In the genomic region with DNA sequence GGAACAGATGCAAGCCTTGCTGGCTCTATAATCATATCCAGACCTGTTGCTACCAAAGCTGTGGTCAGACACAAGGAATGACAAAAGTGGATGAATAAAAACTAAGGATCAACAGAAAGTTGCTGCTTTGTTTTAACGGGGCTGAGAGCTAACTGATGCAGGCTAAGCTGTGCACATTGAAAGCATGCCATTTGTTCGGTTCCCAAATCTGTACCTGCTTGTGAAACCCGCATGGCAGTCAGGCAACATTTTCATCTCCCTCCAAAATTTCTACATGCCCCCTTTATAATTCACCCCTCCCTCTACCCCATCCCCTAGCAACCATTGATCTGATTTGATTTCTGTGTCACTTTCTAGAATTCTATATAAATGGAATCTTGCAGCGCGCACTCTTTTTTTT, we compare ENCODE assay signal across 13 mouse cellular contexts.
A peak's percentile ranks its signal among the peaks of the same experiment; 100 is the strongest.
DNase-seq lines count a peak whose midpoint lies in the region; ATAC-seq and TF ChIP-seq lines count a peak whose summit lies in the region.
"Had no signal": no experiment of that assay in that cellular context is flagged by ENCODE, and none has a peak within 500 bp of the region (broad histone marks: within the 10 kb centered on the region; RNA-seq: fewer than 3 reads in every experiment).

No protein-coding gene starts in this region.

- H3K4me3 ChIP-seq in embryonic facial prominence, embryonic 11.5 days (ENCODE audit: low read depth, low read length), result no peak overlapping the region
- no peak overlapping the region for H3K4me3 ChIP-seq in hindbrain, embryonic 12.5 days
- H3K4me3 ChIP-seq in midbrain, embryonic 12.5 days, result no peak overlapping the region
- no peak overlapping the region for H3K4me3 ChIP-seq in neural tube, embryonic 15.5 days (replicated peaks)
- no peak overlapping the region for H3K4me3 ChIP-seq in gastrocnemius, adult 2 months
- no peak overlapping the region for H3K4me3 ChIP-seq in left cerebral cortex, adult 2 months
- H3K4me3 ChIP-seq: heart, adult 2 months; intestine, embryonic 15.5 days; limb, embryonic 15.5 days; lung, embryonic 15.5 days had no signal

- intact Hi-C loops in gastrocnemius, adult 2 months (cut with DNase I), result no loop called here
- intact Hi-C loops in left cerebral cortex, adult 2 months (cut with DNase I), result no loop called here

- H3K27me3 ChIP-seq in embryonic facial prominence, embryonic 11.5 days (ENCODE audit: control insufficient read depth, insufficient read depth, low read length), result no peaks in the 10 kb centered on the region
- H3K27me3 ChIP-seq in hindbrain, embryonic 12.5 days, result no peaks in the 10 kb centered on the region
- H3K27me3 ChIP-seq in midbrain, embryonic 12.5 days, result no peaks in the 10 kb centered on the region; the same call in 1 of the 2 replicates
- no peaks in the 10 kb centered on the region for H3K27me3 ChIP-seq in neural tube, embryonic 15.5 days (replicated peaks)
- H3K27me3 ChIP-seq: intestine, embryonic 15.5 days; limb, embryonic 15.5 days; lung, embryonic 15.5 days had no signal

- no peaks in the 10 kb centered on the region for H3K4me1 ChIP-seq in embryonic facial prominence, embryonic 11.5 days (ENCODE audit: control insufficient read depth, insufficient read depth, low read length)
- peaks cover 16% of the 10 kb centered on the region for H3K4me1 ChIP-seq in hindbrain, embryonic 12.5 days
- peaks cover 27% of the 10 kb centered on the region for H3K4me1 ChIP-seq in midbrain, embryonic 12.5 days
- H3K4me1 ChIP-seq in neural tube, embryonic 15.5 days, result peaks cover 13% of the 10 kb centered on the region
- H3K4me1 ChIP-seq: intestine, embryonic 15.5 days; limb, embryonic 15.5 days had no signal

- TF ChIP-seq CTCF in gastrocnemius, adult 2 months (IDR thresholded peaks at IDR 0.05), result no peak
- no peak for TF ChIP-seq CTCF in left cerebral cortex, adult 2 months (IDR thresholded peaks at IDR 0.05)

- no peak for ATAC-seq in embryonic facial prominence, embryonic 11.5 days (replicated peaks; ENCODE audit: insufficient number of reproducible peaks, low FRiP score, low TSS enrichment, low read depth)
- ATAC-seq in hindbrain, embryonic 12.5 days (ENCODE audit: low FRiP score), result 0 out of 2 replicates have a peak, but pooled peaks have one; percentile 6
- 0 out of 2 replicates have a peak, but pooled peaks have one; percentile 34 for ATAC-seq in midbrain, embryonic 12.5 days (ENCODE audit: low FRiP score, low read depth)
- no peak for ATAC-seq in neural tube, embryonic 15.5 days (ENCODE audit: low FRiP score)
- ATAC-seq: intestine, embryonic 15.5 days had no signal

- H3K9ac ChIP-seq in embryonic facial prominence, embryonic 11.5 days (replicated peaks; ENCODE audit: low read length), result no peak overlapping the region
- no peak overlapping the region for H3K9ac ChIP-seq in hindbrain, embryonic 12.5 days
- H3K9ac ChIP-seq in midbrain, embryonic 12.5 days (replicated peaks), result no peak overlapping the region
- no peak overlapping the region for H3K9ac ChIP-seq in neural tube, embryonic 15.5 days (replicated peaks)
- H3K9ac ChIP-seq: intestine, embryonic 15.5 days; limb, embryonic 15.5 days; lung, embryonic 15.5 days had no signal

- WGBS in embryonic facial prominence, embryonic 11.5 days, result 68% methylated on average over 5 of the region's 5 CpGs
- WGBS in hindbrain, embryonic 12.5 days, result 46% methylated on average over 5 of the region's 5 CpGs
- WGBS in midbrain, embryonic 12.5 days, result 31% methylated on average over 5 of the region's 5 CpGs
- 43% methylated on average over 5 of the region's 5 CpGs for WGBS in neural tube, embryonic 15.5 days

- H3K36me3 ChIP-seq in embryonic facial prominence, embryonic 11.5 days (replicated peaks; ENCODE audit: control insufficient read depth, insufficient read depth, low read depth, low read length), result no peaks in the 10 kb centered on the region
- H3K36me3 ChIP-seq in hindbrain, embryonic 12.5 days, result no peaks in the 10 kb centered on the region
- no peaks in the 10 kb centered on the region for H3K36me3 ChIP-seq in midbrain, embryonic 12.5 days
- H3K36me3 ChIP-seq in neural tube, embryonic 15.5 days, result no peaks in the 10 kb centered on the region
- H3K36me3 ChIP-seq: intestine, embryonic 15.5 days; limb, embryonic 15.5 days; lung, embryonic 15.5 days had no signal

- H3K4me2 ChIP-seq in embryonic facial prominence, embryonic 11.5 days (ENCODE audit: low read depth, low read length), result no peak overlapping the region
- H3K4me2 ChIP-seq in hindbrain, embryonic 12.5 days (replicated peaks), result no peak overlapping the region
- 0 out of 2 replicates have a peak overlapping the region, but pooled peaks have one; percentile 6 for H3K4me2 ChIP-seq in midbrain, embryonic 12.5 days (replicated peaks)
- H3K4me2 ChIP-seq in neural tube, embryonic 15.5 days, result no peak overlapping the region
- H3K4me2 ChIP-seq: intestine, embryonic 15.5 days; limb, embryonic 15.5 days; lung, embryonic 15.5 days had no signal

- no peak overlapping the region for H3K27ac ChIP-seq in embryonic facial prominence, embryonic 11.5 days (replicated peaks; ENCODE audit: low read depth, low read length)
- H3K27ac ChIP-seq in hindbrain, embryonic 12.5 days, result peak overlapping the region; percentile 85
- H3K27ac ChIP-seq in midbrain, embryonic 12.5 days (replicated peaks), result peak overlapping the region; percentile 90
- 0 out of 2 replicates have a peak overlapping the region, but pooled peaks have one; percentile 15 for H3K27ac ChIP-seq in neural tube, embryonic 15.5 days (replicated peaks)
- no peak overlapping the region for H3K27ac ChIP-seq in gastrocnemius, adult 2 months
- H3K27ac ChIP-seq in left cerebral cortex, adult 2 months, result no peak overlapping the region
- H3K27ac ChIP-seq: heart, adult 2 months; intestine, embryonic 15.5 days; limb, embryonic 15.5 days; lung, embryonic 15.5 days had no signal

- DNase-seq in embryonic facial prominence, embryonic 11.5 days (ENCODE audit: low spot score), result peak; percentile 8
- DNase-seq in gastrocnemius, adult 2 months, result no peak
- no peak for DNase-seq in cerebellum, postnatal 14 days
- no peak for DNase-seq in left cerebral cortex, adult 2 months (ENCODE audit: extremely low spot score in 1 of 2, low spot score in 2 of 2)
- DNase-seq: cerebellum, postnatal 36 days; heart, adult 2 months; right cerebral cortex, postnatal 25 days had no signal

- no peaks in the 10 kb centered on the region for H3K9me3 ChIP-seq in embryonic facial prominence, embryonic 11.5 days (replicated peaks; ENCODE audit: control insufficient read depth, low read length)
- H3K9me3 ChIP-seq in hindbrain, embryonic 12.5 days (replicated peaks), result no peaks in the 10 kb centered on the region
- no peaks in the 10 kb centered on the region for H3K9me3 ChIP-seq in midbrain, embryonic 12.5 days
- no peaks in the 10 kb centered on the region for H3K9me3 ChIP-seq in neural tube, embryonic 15.5 days (replicated peaks)
- H3K9me3 ChIP-seq: intestine, embryonic 15.5 days; limb, embryonic 15.5 days; lung, embryonic 15.5 days had no signal

Comparison
In these comparisons a context has a peak if more than half of its experiments do, and no peak if none do; other contexts are left out.
1. ATAC-seq: peak in hindbrain, embryonic 12.5 days (single experiment) and midbrain, embryonic 12.5 days (single experiment); none in embryonic facial prominence, embryonic 11.5 days (single experiment) and neural tube, embryonic 15.5 days (single experiment).
2. H3K27ac ChIP-seq: peak in hindbrain, embryonic 12.5 days (single experiment), midbrain, embryonic 12.5 days (single experiment) and neural tube, embryonic 15.5 days (single experiment); none in embryonic facial prominence, embryonic 11.5 days (single experiment), gastrocnemius, adult 2 months (single experiment) and left cerebral cortex, adult 2 months (single experiment).